Mouse (Mus musculus) midbrain, postnatal 0 days (tissue): ENCODE measurements around the gene Kcnip1. TPM values are rescaled to one million over a fixed set of nuclear protein-coding genes. Genes with fewer than 3 reads are reported as not detected.

Source experiments
- ATAC-seq: fragments of 200-750 bp; cut with Nextera tagmentation; 2 replicates; pipeline ENCODE4 v1.8.0; 2017; ENCODE audit warnings: moderate number of reproducible peaks, mild to moderate bottlenecking, moderate TSS enrichment, moderate library complexity; ENCODE audit not compliant: low FRiP score
- DNase-seq: peaks from one replicate; pipeline ENCODE4 v3.0.0-alpha.2; 2015; ENCODE audit warnings: low spot score
- H3K27ac ChIP-seq: fragments of 300-500 bp; sonication (generic); 2 replicates; pipeline ENCODE4 v1.5.1; 2014; ENCODE audit warnings: low read depth, mild to moderate bottlenecking, low read length, mixed read lengths
- H3K27me3 ChIP-seq: fragments of 300-500 bp; sonication (generic); 2 replicates; pipeline ENCODE4 v1.6.1; 2014; ENCODE audit warnings: low read length, control low read depth, mixed read lengths; ENCODE audit not compliant: insufficient read depth
- H3K36me3 ChIP-seq: fragments of 300-500 bp; sonication (generic); 2 replicates; pipeline ENCODE4 v1.6.1; 2014; ENCODE audit warnings: low read length, control low read depth, mixed read lengths; ENCODE audit not compliant: insufficient read depth
- H3K4me1 ChIP-seq: fragments of 300-500 bp; sonication (generic); 2 replicates; pipeline ENCODE4 v1.6.1; 2014; ENCODE audit warnings: mild to moderate bottlenecking, control low read depth, antibody characterized with exemption, low read length, mixed read lengths; ENCODE audit not compliant: insufficient read depth
- H3K4me2 ChIP-seq: fragments of 300-500 bp; sonication (generic); 2 replicates; pipeline ENCODE4 v1.6.1; 2014; ENCODE audit warnings: low read depth, mild to moderate bottlenecking, low read length, mixed read lengths; ENCODE audit not compliant: poor library complexity, severe bottlenecking
- H3K4me3 ChIP-seq: fragments of 300-500 bp; sonication (generic); 2 replicates; pipeline ENCODE4 v1.5.1; 2014; ENCODE audit warnings: low read depth, mild to moderate bottlenecking, low read length, moderate library complexity
- H3K9ac ChIP-seq: fragments of 300-500 bp; sonication (generic); replicated peaks from 2 replicates; pipeline ENCODE4 v1.6.1; 2014; ENCODE audit warnings: mild to moderate bottlenecking, low read length, moderate library complexity, mixed read lengths; ENCODE audit not compliant: poor library complexity, severe bottlenecking
- H3K9me3 ChIP-seq: fragments of 300-500 bp; sonication (generic); 2 replicates; pipeline ENCODE4 v1.6.1; 2016; ENCODE audit warnings: low read length, control low read depth
- CTCF ChIP-seq: IDR thresholded peaks from 2 replicates; pipeline ENCODE4 v1.5.1; 2016; ENCODE audit warnings: antibody characterized with exemption, mild to moderate bottlenecking
- WGBS: fragments of 180-500 bp; shearing (Covaris S2); extraction: QIAGEN DNeasy Blood & Tissue Kit; methylation state at CpG from one replicate; pipeline ENCODE4 v1.1.7; 2014; 5-methylcytosine and 5-hydroxymethylcytosine counted together
- polyA plus RNA-seq: library from polyadenylated mRNA; unstranded; fragments of >200 nt; fragmentation: Nextera tagmentation; extraction: Ambion mirVana; gene quantifications from 2 replicates; pipeline ENCODE4 v1.2.1, GENCODE M21; 2015
- total RNA-seq: library from RNA; depleted of rRNA; stranded (reverse); fragments of >200 nt; gene quantifications from 2 replicates; pipeline ENCODE4 v1.2.3, GENCODE M21; 2014

Gene Kcnip1
- total and polyA plus RNA-seq, 2 experiments from 2014 or later: 93.8 to 145 TPM

DNA sequence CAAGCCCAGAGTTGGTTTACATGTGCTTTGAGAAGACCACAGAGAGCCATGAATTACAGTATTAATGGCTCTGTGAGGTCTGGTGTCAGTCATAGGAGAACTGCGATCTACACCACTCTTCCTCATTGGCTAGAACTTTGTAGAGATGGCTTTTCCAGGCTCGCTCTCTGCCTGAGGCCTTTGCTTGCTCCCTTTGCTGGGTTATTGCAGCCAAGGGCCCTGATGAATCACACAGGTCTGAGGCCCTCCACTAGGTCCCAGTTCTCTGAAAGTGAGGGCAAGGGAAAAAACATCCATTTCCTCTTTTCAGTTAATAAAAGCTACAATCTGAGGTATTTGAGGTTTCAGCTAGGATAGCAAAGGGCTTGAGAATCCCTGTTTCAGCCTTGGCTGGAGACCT, 329.4 kb downstream of the Kcnip1 start:
- TF ChIP-seq CTCF: no peak
- WGBS: 91% methylated on average over 2 of the region's 2 CpGs
- DNase-seq: no peak

DNA sequence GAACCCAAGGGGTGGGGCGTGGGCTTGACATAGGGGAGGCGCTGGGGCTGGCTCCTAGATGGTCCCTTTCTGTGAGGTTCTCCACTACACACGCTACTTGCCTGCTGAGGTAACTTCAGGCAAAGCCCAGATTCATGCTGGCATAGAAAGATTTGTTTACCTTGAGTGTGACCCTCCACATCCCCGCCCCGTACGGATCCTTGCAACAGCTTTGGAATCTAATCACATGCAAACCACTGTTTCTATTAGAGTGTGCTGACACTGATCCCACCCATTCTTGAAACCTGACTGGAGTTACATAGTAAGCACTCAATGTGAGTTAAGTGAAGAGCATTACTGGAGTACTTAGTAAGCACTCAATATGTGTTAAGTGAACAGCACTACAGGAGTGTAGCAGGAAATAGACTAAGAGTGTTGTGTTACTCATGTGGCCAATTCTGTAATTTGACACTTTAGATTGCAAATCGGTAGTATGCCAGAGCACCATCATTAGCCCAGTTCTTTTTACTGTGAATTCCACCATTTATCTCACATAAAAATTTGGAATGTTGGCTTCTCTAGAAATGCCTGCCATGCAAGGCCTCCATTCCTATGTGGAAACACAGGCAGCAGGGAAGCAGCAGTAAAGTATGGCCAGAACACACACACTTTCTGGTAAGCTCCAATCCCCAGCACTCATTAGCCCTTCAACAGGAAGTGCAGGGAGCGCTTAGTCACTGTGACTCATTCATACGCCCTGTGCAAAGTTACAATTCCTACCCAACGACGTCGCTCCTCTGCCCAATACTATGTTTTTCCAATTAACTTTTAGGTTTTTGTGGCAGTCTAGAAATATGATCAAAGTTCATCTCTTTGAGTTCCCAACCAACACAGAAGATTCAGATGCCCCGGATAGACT, 332.7 kb downstream of the Kcnip1 start:
- Histone ChIP-seq H3K9ac (no peak overlapping the region), H3K27me3 (no peaks in the 10 kb centered on the region), H3K4me3 (no peak overlapping the region), H3K4me1 (0 out of 2 replicates have a peak, but pooled peaks cover 3% of the 10 kb centered on the region), H3K4me2 (no peak overlapping the region), H3K9me3 (no peaks in the 10 kb centered on the region), H3K27ac (no peak overlapping the region), H3K36me3 (no peaks in the 10 kb centered on the region)
- no peak for DNase-seq
- 83% methylated on average over 13 of the region's 13 CpGs for WGBS
- no peak for ATAC-seq
- TF ChIP-seq CTCF: no peak

More for the DNA sequence above, 329.4 kb downstream of the Kcnip1 start:
- Histone ChIP-seq H3K4me2 (no peak overlapping the region), H3K4me3 (no peak overlapping the region), H3K36me3 (no peaks in the 10 kb centered on the region), H3K9ac (no peak overlapping the region), H3K27ac (no peak overlapping the region), H3K27me3 (no peaks in the 10 kb centered on the region), H3K4me1 (peaks cover 8% of the 10 kb centered on the region), H3K9me3 (no peaks in the 10 kb centered on the region)
- ATAC-seq: no peak

DNA sequence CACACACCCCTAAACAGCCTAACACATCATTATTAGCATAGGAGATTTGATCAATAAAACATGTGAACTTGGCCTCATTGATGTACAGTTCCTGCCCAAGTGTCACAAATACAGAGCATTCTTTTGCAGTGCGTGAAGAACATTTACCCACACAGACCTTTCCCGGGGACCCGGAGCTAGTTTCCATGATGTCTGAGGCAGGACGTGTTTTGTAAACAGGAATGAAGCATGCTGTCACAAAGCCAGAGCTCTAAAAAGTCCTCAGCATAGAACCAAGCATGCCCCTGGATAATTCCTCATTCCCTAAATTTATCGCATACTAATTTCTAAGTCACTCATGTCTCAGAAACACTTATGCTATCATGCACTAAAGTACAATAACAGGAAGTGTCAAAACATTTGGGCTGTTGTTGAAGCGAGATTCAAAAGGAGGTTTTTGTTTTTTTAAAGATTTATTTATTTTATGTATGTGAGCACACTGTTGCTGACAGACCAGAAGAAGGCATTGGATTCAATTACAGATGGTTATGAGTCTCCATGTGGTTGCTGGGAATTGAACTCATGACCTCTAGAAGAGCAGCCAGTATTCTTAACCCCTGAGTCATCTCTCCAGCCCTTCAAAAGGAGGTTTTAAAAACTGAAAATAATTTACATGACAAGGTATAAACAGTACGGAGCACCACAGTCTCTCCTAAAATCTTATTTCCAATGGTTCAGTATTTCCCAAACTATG, 336.9 kb downstream of the Kcnip1 start:
- 80% methylated on average over 7 of the region's 7 CpGs for WGBS
- Histone ChIP-seq H3K4me1 (no peaks in the 10 kb centered on the region), H3K27ac (no peak overlapping the region), H3K4me2 (no peak overlapping the region), H3K36me3 (no peaks in the 10 kb centered on the region), H3K4me3 (no peak overlapping the region), H3K27me3 (no peaks in the 10 kb centered on the region), H3K9ac (no peak overlapping the region), H3K9me3 (no peaks in the 10 kb centered on the region)
- ATAC-seq (no peak), DNase-seq (no peak)
- no peak for TF ChIP-seq CTCF

DNA sequence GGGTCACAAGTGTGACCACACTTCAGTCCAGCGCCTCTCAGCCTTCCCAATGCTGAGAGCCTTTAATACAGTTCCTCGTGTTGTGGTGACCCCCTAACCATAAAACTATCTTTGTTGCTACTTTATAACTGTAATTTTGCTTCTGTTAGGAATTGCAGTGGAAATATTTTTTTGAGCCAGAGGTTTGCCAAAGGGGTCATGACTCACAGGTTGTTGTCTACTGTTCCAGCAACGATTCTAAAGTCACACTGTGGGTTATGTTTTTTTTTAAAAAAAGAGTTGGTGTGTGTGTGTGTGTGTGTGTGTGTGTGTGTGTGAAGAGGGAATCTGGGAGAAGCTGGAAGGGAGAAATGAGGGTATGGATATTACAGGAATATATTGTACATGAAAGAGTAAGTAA, 337.7 kb downstream of the Kcnip1 start:
- Histone ChIP-seq H3K9me3 (no peaks in the 10 kb centered on the region), H3K9ac (no peak overlapping the region), H3K27ac (no peak overlapping the region), H3K36me3 (no peaks in the 10 kb centered on the region), H3K4me3 (no peak overlapping the region), H3K27me3 (no peaks in the 10 kb centered on the region), H3K4me2 (no peak overlapping the region), H3K4me1 (no peaks in the 10 kb centered on the region)
- no peak for TF ChIP-seq CTCF
- ATAC-seq (no peak), DNase-seq (no peak)
- 78% methylated on average over 3 of the region's 3 CpGs for WGBS

DNA sequence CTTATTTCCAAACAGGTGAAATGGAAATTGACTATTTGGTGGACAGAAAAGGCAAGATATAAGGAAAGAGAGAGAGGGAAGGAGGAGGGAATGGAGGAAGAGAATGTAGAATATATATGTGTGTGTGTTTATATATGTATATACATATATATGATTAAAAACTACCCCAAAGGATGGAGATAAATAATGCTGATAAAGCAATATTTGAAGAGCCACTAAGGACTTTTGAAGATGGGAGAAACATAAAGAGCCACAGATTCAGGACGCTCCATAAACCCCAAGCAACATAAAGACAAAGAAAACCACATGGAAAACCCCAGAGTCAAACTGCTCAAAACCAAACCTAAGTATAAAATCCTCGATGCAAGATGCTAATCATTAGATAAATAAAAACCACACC, 338.5 kb downstream of the Kcnip1 start:
- DNase-seq (no peak), ATAC-seq (no peak)
- 84% methylated on average over 2 of the region's 2 CpGs for WGBS
- H3K36me3 ChIP-seq: no peaks in the 10 kb centered on the region
- no peaks in the 10 kb centered on the region for H3K4me1 ChIP-seq
- no peak overlapping the region for H3K4me3 ChIP-seq
- no peak overlapping the region for H3K4me2 ChIP-seq
- H3K27ac ChIP-seq: no peak overlapping the region
- H3K27me3 ChIP-seq: no peaks in the 10 kb centered on the region
- TF ChIP-seq CTCF: no peak
- no peak overlapping the region for H3K9ac ChIP-seq
- H3K9me3 ChIP-seq: no peaks in the 10 kb centered on the region

DNA sequence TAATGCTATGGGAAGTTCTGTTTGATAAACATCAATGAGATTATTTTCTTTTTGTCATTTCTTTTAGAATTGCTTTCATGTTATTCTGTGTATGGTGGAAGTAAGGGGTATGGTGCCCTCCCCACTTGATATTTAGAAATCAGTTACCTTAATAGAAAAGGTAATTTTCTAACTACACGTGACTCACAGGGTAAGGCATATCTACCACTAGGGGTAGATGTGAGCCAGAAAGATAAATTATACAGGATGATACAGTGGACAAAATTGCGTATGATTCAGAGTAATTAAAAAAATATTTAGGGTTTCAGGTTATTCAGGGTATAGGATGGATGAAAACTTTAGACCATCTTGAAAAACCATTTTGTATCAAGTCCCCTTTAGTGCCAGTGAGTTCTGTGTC, 343.6 kb downstream of the Kcnip1 start:
- no peak overlapping the region for H3K9ac ChIP-seq
- H3K4me3 ChIP-seq: no peak overlapping the region
- ATAC-seq (no peak), DNase-seq (no peak)
- no peak overlapping the region for H3K4me2 ChIP-seq
- H3K27ac ChIP-seq: no peak overlapping the region
- H3K27me3 ChIP-seq: no peaks in the 10 kb centered on the region
- H3K4me1 ChIP-seq: no peaks in the 10 kb centered on the region
- peaks cover 3% of the 10 kb centered on the region; the same call in 1 of the 2 replicates for H3K36me3 ChIP-seq
- WGBS: 77% methylated on average over 2 of the region's 2 CpGs
- peak; percentile 35 for TF ChIP-seq CTCF
- no peaks in the 10 kb centered on the region for H3K9me3 ChIP-seq
